8 mouse cellular contexts compared by ENCODE assay signal in the genomic region with DNA sequence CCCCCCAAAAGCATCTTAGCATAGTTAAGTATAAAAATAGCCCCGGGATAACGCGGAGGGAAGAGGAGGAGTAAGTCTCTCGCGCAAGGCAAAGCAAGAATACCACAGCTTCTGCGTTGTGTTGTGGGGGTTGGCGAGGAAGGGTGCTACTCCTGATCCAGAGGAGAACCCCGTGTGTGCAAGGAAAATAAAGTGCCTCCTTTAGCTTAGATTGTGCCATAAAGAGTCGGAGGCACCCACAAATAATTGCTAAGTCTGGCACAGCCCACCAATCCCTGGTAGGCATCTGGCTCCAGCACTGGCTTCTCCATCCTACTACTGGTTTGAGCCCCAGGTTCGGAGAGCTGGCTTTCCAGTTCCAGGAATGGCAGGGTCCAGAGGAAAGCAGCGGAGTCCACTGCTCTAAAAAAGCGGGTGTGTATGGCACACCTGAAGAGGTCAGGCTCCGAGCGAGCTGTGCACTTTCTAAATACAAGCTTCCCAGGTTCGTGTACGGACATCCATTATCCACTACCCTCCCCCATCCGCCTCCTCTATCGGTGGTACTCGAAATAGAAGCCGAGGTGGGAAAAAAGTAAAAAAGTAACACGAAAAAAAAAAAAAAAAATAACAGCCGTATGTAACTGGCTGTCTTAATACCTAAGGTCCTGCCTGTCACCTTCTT.
DNase-seq lines count a peak whose midpoint lies in the region; ATAC-seq and TF ChIP-seq lines count a peak whose summit lies in the region.

No protein-coding gene starts in this region.

- H3K4me2 ChIP-seq in forebrain, embryonic 12.5 days, result peak overlapping the region; percentile 93
- peak overlapping the region; percentile 95 for H3K4me2 ChIP-seq in limb, embryonic 12.5 days

- H3K27me3 ChIP-seq in heart, embryonic 10.5 days (ENCODE audit: insufficient read depth, poor library complexity, severe bottlenecking), result peaks cover 28% of the 10 kb centered on the region
- H3K27me3 ChIP-seq in forebrain, embryonic 12.5 days, result peaks cover 25% of the 10 kb centered on the region
- H3K27me3 ChIP-seq in limb, embryonic 12.5 days, result peaks cover 60% of the 10 kb centered on the region

- ATAC-seq in forebrain, embryonic 12.5 days (ENCODE audit: low FRiP score), result no peak
- ATAC-seq in limb, embryonic 12.5 days (ENCODE audit: insufficient number of reproducible peaks, insufficient read depth, low FRiP score, low TSS enrichment, low read depth), result no peak
- ATAC-seq in erythroblast, adult 5-6 weeks (replicated peaks; ENCODE audit: low FRiP score, poor library complexity, severe bottlenecking), result no peak

- H3K36me3 ChIP-seq in heart, embryonic 10.5 days, result no peaks in the 10 kb centered on the region
- no peaks in the 10 kb centered on the region for H3K36me3 ChIP-seq in forebrain, embryonic 12.5 days (replicated peaks)
- no peaks in the 10 kb centered on the region for H3K36me3 ChIP-seq in limb, embryonic 12.5 days

- no peak for TF ChIP-seq CTCF in bone marrow, adult 2 months (IDR thresholded peaks at IDR 0.05; ENCODE audit: control insufficient read depth, insufficient read depth, low read length)

- no peaks in the 10 kb centered on the region for H3K9me3 ChIP-seq in heart, embryonic 10.5 days
- no peaks in the 10 kb centered on the region for H3K9me3 ChIP-seq in forebrain, embryonic 12.5 days
- H3K9me3 ChIP-seq in limb, embryonic 12.5 days, result no peaks in the 10 kb centered on the region

- no peak overlapping the region for H3K27ac ChIP-seq in heart, embryonic 10.5 days
- no peak overlapping the region for H3K27ac ChIP-seq in bone marrow, adult 2 months (ENCODE audit: control insufficient read depth, insufficient read depth, low read depth, low read length, poor library complexity)
- H3K27ac ChIP-seq in forebrain, embryonic 12.5 days, result no peak overlapping the region
- no peak overlapping the region for H3K27ac ChIP-seq in limb, embryonic 12.5 days

- intact Hi-C loops in heart, postnatal 14 days (cut with DNase I), result loop anchor here (5.0 kb wide), 2 partner anchors 189 to 426 kb away; no protein-coding TSS in a partner anchor

- no peak for TF ChIP-seq POLR2A in bone marrow, adult 2 months (IDR thresholded peaks at IDR 0.05; ENCODE audit: borderline replicate concordance, control insufficient read depth, low read depth, low read length)

- H3K4me1 ChIP-seq in heart, embryonic 10.5 days, result peaks cover 5% of the 10 kb centered on the region
- no peaks in the 10 kb centered on the region; the same call in 1 of the 2 replicates for H3K4me1 ChIP-seq in bone marrow, adult 2 months (ENCODE audit: control insufficient read depth, insufficient read depth, low read length)
- H3K4me1 ChIP-seq in forebrain, embryonic 12.5 days, result peaks cover 12% of the 10 kb centered on the region; the same call in 1 of the 2 replicates
- H3K4me1 ChIP-seq in limb, embryonic 12.5 days (replicated peaks), result peaks cover 5% of the 10 kb centered on the region; the same call in 1 of the 2 replicates

- peak overlapping the region; percentile 71 for H3K4me3 ChIP-seq in heart, embryonic 10.5 days
- peak overlapping the region; percentile 15 for H3K4me3 ChIP-seq in bone marrow, adult 2 months (replicated peaks; ENCODE audit: control insufficient read depth, low read depth, low read length)
- H3K4me3 ChIP-seq in forebrain, embryonic 12.5 days (replicated peaks), result peak overlapping the region; percentile 67
- peak overlapping the region; percentile 61 for H3K4me3 ChIP-seq in limb, embryonic 12.5 days (replicated peaks)

- H3K9ac ChIP-seq in forebrain, embryonic 12.5 days, result peak overlapping the region; percentile 70
- H3K9ac ChIP-seq in limb, embryonic 12.5 days (replicated peaks), result no peak overlapping the region; the same call in 1 of the 2 replicates

- 5% methylated on average over 22 of the region's 22 CpGs for WGBS in heart, embryonic 10.5 days
- WGBS in bone marrow, adult 2 months, result 1% methylated on average over 22 of the region's 22 CpGs
- 3% methylated on average over 22 of the region's 22 CpGs for WGBS in forebrain, embryonic 12.5 days
- 2% methylated on average over 22 of the region's 22 CpGs for WGBS in limb, embryonic 12.5 days

- DNase-seq in heart, embryonic 10.5 days (ENCODE audit: low spot score), result no peak
- DNase-seq in heart, postnatal 14 days, result no peak
- peak; percentile 61 to 66 for DNase-seq in right cerebral cortex, adult 2 months (ENCODE audit: low spot score in 2 of 2)
- no peak for DNase-seq in spleen, postnatal 4 days (ENCODE audit: low spot score in 2 of 2)

Comparison
In these comparisons a context has a peak if more than half of its experiments do, and no peak if none do; other contexts are left out.
1. DNase-seq: peak in right cerebral cortex, adult 2 months (2 of 2); none in heart, embryonic 10.5 days (single experiment), heart, postnatal 14 days (0 of 2) and spleen, postnatal 4 days (0 of 2).
2. H3K4me3 ChIP-seq: peak in every context shown above with its lines; median percentile 71 in heart, embryonic 10.5 days; 67 in forebrain, embryonic 12.5 days; 61 in limb, embryonic 12.5 days; 15 in bone marrow, adult 2 months.